Mouse (Mus musculus) limb, embryonic 11.5 days (tissue): ENCODE measurements at regions not wholly inside any gene's neighbourhood (a gene's known extent, or its start where the extent isn't known, plus 50 kb on each side); places are given as distances from the start of the nearest gene placed in this dataset.

ENCODE experiments used
- ATAC-seq: fragments of 200-750 bp; cut with Nextera tagmentation; 2 replicates; pipeline ENCODE4 v1.8.0; 2017; ENCODE audit warnings: low read depth; ENCODE audit not compliant: insufficient number of reproducible peaks, low FRiP score, low TSS enrichment
- DNase-seq: peaks from one replicate; pipeline ENCODE4 v3.0.0-alpha.2; 2015; ENCODE audit warnings: low spot score
- H3K27ac ChIP-seq: fragments of 300-500 bp; sonication (generic); replicated peaks from 2 replicates; pipeline ENCODE4 v1.5.1; 2014; ENCODE audit warnings: low read depth, mild to moderate bottlenecking, low read length
- H3K27me3 ChIP-seq: fragments of 300-500 bp; sonication (generic); 2 replicates; pipeline ENCODE4 v1.6.1; 2014; ENCODE audit warnings: mild to moderate bottlenecking, low read length, mixed read lengths; ENCODE audit not compliant: control insufficient read depth, insufficient read depth
- H3K36me3 ChIP-seq: fragments of 300-500 bp; sonication (generic); 2 replicates; pipeline ENCODE4 v1.6.1; 2014; ENCODE audit warnings: mild to moderate bottlenecking, low read length, moderate library complexity, mixed read lengths; ENCODE audit not compliant: control insufficient read depth, insufficient read depth
- H3K4me1 ChIP-seq: fragments of 300-500 bp; sonication (generic); 2 replicates; pipeline ENCODE4 v1.6.1; 2014; ENCODE audit warnings: low read length, mixed read lengths; ENCODE audit not compliant: control insufficient read depth, insufficient read depth
- H3K4me2 ChIP-seq: fragments of 300-500 bp; sonication (generic); 2 replicates; pipeline ENCODE4 v1.6.1; 2014; ENCODE audit warnings: low read depth, mild to moderate bottlenecking, moderate library complexity; ENCODE audit not compliant: severe bottlenecking
- H3K4me3 ChIP-seq: fragments of 300-500 bp; sonication (generic); 2 replicates; pipeline ENCODE4 v1.5.1; 2014; ENCODE audit warnings: low read depth, low read length
- H3K9ac ChIP-seq: fragments of 300-500 bp; sonication (generic); 2 replicates; pipeline ENCODE4 v1.6.1; 2014; ENCODE audit warnings: mild to moderate bottlenecking, low read length
- H3K9me3 ChIP-seq: fragments of 300-500 bp; sonication (generic); 2 replicates; pipeline ENCODE4 v1.6.1; 2016; ENCODE audit warnings: low read length; ENCODE audit not compliant: control insufficient read depth
- WGBS: fragments of 180-500 bp; shearing (Covaris S2); extraction: QIAGEN DNeasy Blood & Tissue Kit; methylation state at CpG from one replicate; pipeline ENCODE4 v1.1.7; 2014; 5-methylcytosine and 5-hydroxymethylcytosine counted together

DNA sequence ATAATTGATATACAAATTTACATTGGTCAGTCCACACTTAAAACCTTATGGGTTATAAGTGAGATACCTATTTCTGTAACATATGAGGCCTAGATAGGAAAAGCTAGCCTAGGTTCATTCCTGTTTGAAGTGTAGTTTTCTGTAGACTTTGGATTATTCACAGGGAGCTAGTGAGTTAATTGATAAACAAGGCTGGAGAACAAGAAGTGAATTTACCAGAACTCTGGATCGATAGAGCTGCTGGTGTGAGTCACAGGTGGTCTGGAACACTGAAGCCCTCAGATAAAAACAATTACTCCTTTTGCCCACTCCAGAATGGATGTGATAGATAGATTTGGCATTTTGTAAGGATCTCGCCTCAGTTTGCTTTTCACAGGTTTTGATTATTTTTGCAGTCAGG is 62.0 kb upstream of the Rtl1 start:
- Histone ChIP-seq H3K27ac (no peak overlapping the region), H3K27me3 (no peaks in the 10 kb centered on the region), H3K36me3 (no peaks in the 10 kb centered on the region), H3K4me2 (no peak overlapping the region), H3K4me1 (no peaks in the 10 kb centered on the region), H3K9me3 (no peaks in the 10 kb centered on the region), H3K9ac (no peak overlapping the region), H3K4me3 (no peak overlapping the region)
- WGBS = 86% methylated on average over 2 of the region's 2 CpGs
- no peak for ATAC-seq
- DNase-seq = no peak

GRCm38 (mm10) chr12:109674766-109675165 is 74.6 kb upstream of the Rtl1 start:
- no peaks in the 10 kb centered on the region for H3K4me1 ChIP-seq
- no peak overlapping the region for H3K9ac ChIP-seq
- no peak overlapping the region for H3K4me2 ChIP-seq
- no peak for DNase-seq
- WGBS = 87% methylated on average over 4 of the region's 4 CpGs
- ATAC-seq = no peak
- no peaks in the 10 kb centered on the region for H3K9me3 ChIP-seq
- no peak overlapping the region for H3K4me3 ChIP-seq
- no peaks in the 10 kb centered on the region for H3K27me3 ChIP-seq
- H3K27ac ChIP-seq = no peak overlapping the region
- no peaks in the 10 kb centered on the region for H3K36me3 ChIP-seq

DNA sequence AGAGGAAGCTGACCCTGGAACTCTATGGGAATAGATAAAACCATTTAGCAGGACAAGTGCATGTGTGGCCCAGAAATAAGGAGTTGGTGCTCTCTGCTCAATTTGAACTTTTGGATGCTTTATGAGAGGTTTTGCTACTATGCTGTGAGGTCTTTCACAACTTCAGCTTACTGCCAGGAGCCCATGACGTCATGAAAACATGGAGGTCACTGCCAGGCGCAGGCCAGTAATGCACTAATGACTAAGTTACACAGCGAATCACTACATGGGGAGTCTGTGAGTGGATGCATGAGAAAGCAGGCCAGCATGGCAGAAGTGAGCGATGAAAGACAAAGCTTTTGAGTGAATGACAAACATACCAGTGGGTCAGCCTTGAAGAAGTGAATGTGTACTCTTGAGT is 93.9 kb upstream of the Rtl1 start:
- Histone ChIP-seq H3K9me3 (no peaks in the 10 kb centered on the region), H3K4me1 (no peaks in the 10 kb centered on the region), H3K36me3 (0 out of 2 replicates have a peak, but pooled peaks cover 3% of the 10 kb centered on the region), H3K27me3 (no peaks in the 10 kb centered on the region), H3K4me3 (no peak overlapping the region), H3K4me2 (no peak overlapping the region), H3K9ac (no peak overlapping the region), H3K27ac (no peak overlapping the region)
- no peak for DNase-seq
- no peak for ATAC-seq
- WGBS = 91% methylated on average over 4 of the region's 4 CpGs

- no peak overlapping the region for H3K4me3 ChIP-seq
- H3K27ac ChIP-seq = no peak overlapping the region
- no peak for DNase-seq
- H3K4me2 ChIP-seq = no peak overlapping the region
- no peaks in the 10 kb centered on the region for H3K9me3 ChIP-seq
- H3K36me3 ChIP-seq = 0 out of 2 replicates have a peak, but pooled peaks cover 3% of the 10 kb centered on the region
- H3K27me3 ChIP-seq = no peaks in the 10 kb centered on the region
- no peak overlapping the region for H3K9ac ChIP-seq
- H3K4me1 ChIP-seq = no peaks in the 10 kb centered on the region
- no peak for ATAC-seq
- 90% methylated on average over 5 of the region's 5 CpGs for WGBS
Observed at GRCm38 (mm10) chr12:109694801-109695430, 94.8 kb upstream of the Rtl1 start.

DNA sequence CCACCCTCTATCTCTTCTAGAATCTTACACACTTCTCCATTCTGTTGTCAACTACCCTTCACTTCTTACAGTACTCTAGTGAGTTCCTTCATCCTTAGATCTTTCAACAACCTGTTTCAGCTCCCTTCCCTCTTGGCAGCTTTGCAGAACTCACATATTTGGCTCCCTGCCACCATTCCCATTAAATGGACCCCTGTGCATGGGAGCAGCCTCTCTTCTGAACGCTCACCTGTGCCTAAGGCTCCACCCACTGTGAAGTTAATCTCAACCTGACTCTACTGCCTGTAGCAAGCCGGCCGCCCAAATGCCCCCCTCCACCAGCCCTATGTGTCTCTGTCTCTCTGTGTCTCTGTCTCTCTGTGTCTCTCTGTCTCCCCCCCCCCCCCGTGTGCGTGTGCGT is 106.7 kb upstream of the Rtl1 start:
- H3K9ac ChIP-seq = no peak overlapping the region
- DNase-seq (no peak), ATAC-seq (no peak)
- no peak overlapping the region for H3K4me2 ChIP-seq
- no peaks in the 10 kb centered on the region for H3K27me3 ChIP-seq
- no peaks in the 10 kb centered on the region for H3K36me3 ChIP-seq
- no peaks in the 10 kb centered on the region for H3K4me1 ChIP-seq
- H3K27ac ChIP-seq = no peak overlapping the region
- H3K9me3 ChIP-seq = no peaks in the 10 kb centered on the region
- WGBS = 84% methylated on average over 3 of the region's 6 CpGs
- H3K4me3 ChIP-seq = no peak overlapping the region

DNA sequence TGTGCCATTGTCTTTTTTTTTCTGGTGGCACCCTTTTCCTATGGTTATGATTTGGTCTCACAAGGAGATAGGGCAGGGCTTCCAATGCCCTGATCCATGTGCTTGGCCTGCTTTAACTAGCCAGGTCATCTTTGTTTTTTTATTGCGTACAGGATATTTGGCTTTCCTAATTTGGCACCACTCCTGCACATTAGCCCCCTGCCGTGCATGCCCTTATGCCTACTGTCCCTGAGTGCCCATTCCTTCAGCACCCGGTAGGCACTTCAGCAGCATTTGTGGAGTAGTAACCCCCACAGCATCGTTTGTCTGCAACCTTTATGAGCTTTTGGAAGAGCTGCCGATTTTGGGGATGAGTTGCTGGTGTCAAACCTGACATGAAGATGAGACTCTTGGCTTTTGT is 109.5 kb upstream of the Rtl1 start:
- Histone ChIP-seq H3K9me3 (no peaks in the 10 kb centered on the region), H3K36me3 (no peaks in the 10 kb centered on the region), H3K4me2 (no peak overlapping the region), H3K4me1 (no peaks in the 10 kb centered on the region), H3K27ac (no peak overlapping the region), H3K27me3 (no peaks in the 10 kb centered on the region), H3K9ac (no peak overlapping the region), H3K4me3 (no peak overlapping the region)
- ATAC-seq (no peak), DNase-seq (no peak)
- WGBS = 88% methylated on average over 5 of the region's 5 CpGs

DNA sequence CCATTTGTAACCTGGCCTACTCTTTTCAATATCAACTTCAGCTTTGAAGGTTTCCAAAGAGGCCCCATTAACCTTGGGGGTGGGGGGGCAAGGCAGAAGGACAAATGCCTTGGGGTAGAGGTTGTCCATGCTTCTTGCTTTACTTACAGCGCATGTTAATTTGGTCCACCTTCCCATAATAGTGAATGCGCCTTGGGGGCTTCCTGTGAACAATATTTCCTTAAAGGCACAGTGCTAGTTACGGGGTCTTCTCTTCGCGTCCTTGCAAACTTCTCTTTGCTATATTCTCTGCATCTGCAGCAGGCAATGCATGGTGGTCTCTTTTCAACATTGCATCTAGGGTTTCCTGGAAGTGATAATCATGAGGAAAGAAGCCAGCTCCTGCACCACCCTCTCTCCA is 111.3 kb upstream of the Rtl1 start:
- 93% methylated on average over 5 of the region's 5 CpGs for WGBS
- no peak overlapping the region for H3K9ac ChIP-seq
- no peaks in the 10 kb centered on the region; the same call in 1 of the 2 replicates for H3K36me3 ChIP-seq
- H3K27me3 ChIP-seq = no peaks in the 10 kb centered on the region
- no peaks in the 10 kb centered on the region for H3K9me3 ChIP-seq
- ATAC-seq = no peak
- no peak overlapping the region for H3K27ac ChIP-seq
- no peak overlapping the region for H3K4me2 ChIP-seq
- DNase-seq = no peak
- no peak overlapping the region for H3K4me3 ChIP-seq
- no peaks in the 10 kb centered on the region for H3K4me1 ChIP-seq

DNA sequence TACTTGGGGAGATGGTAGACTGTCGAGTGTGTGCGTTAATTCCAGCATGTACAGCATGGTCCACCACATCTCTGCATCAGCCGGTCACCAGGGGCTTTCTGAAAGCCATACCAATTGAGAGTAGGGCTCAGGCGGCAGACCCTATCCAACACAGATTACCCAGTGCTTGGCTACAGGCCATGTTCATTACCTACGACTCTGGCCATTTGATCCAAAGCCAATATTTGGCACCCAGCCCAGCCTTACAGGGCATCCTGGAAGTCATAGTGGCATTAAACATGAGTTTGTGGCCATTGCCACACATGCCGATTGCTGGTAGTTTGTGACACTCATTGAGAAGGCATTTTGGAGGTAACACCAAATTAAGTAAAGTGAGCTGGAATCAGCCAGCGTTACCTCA is 111.8 kb upstream of the Rtl1 start:
- no peak for ATAC-seq
- H3K9ac ChIP-seq = no peak overlapping the region
- H3K27me3 ChIP-seq = no peaks in the 10 kb centered on the region
- WGBS = 97% methylated on average over 7 of the region's 7 CpGs
- H3K4me2 ChIP-seq = no peak overlapping the region
- H3K36me3 ChIP-seq = no peaks in the 10 kb centered on the region; the same call in 1 of the 2 replicates
- H3K9me3 ChIP-seq = no peaks in the 10 kb centered on the region
- H3K27ac ChIP-seq = no peak overlapping the region
- H3K4me3 ChIP-seq = no peak overlapping the region
- H3K4me1 ChIP-seq = no peaks in the 10 kb centered on the region
- no peak for DNase-seq

DNA sequence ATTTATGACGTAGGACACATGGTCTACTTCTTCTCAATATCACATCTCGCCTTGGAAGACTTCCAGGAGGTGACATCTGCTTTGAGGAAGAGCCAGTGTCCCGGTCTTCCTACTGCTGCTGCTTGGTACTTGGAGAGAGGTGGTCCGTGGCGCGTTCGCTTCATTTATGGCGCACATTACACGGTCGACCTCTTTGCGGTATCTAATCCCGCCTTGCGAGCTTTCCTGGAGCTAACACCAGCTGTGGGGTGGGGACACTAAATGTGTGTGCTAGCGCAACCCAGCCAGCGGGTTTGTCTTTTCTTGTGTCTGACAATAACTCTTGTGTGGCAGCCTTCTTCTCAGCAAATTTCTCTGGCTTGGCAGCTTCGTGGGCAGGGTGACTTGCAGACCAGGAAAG is 112.3 kb upstream of the Rtl1 start:
- Histone ChIP-seq H3K9ac (no peak overlapping the region), H3K27me3 (no peaks in the 10 kb centered on the region), H3K27ac (no peak overlapping the region), H3K36me3 (no peaks in the 10 kb centered on the region; the same call in 1 of the 2 replicates), H3K4me3 (no peak overlapping the region), H3K4me2 (no peak overlapping the region), H3K4me1 (no peaks in the 10 kb centered on the region), H3K9me3 (no peaks in the 10 kb centered on the region)
- no peak for ATAC-seq
- no peak for DNase-seq
- 96% methylated on average over 16 of the region's 16 CpGs for WGBS
